Mouse (Mus musculus): ENCODE results near the gene Diras1. TPM values are rescaled to one million over a fixed set of nuclear protein-coding genes. Genes with fewer than 3 reads are reported as not detected.

The Diras1 gene
- total RNA-seq, 4 experiments from 2014 or later = 0.24 TPM; not detected in 3

- DNase-seq (ENCODE audit: low spot score in 2 of 2) = no peak
These were observed 53.1 kb downstream of the Diras1 start for GRCm38 (mm10) chr10:80972071-80972987.

DNA sequence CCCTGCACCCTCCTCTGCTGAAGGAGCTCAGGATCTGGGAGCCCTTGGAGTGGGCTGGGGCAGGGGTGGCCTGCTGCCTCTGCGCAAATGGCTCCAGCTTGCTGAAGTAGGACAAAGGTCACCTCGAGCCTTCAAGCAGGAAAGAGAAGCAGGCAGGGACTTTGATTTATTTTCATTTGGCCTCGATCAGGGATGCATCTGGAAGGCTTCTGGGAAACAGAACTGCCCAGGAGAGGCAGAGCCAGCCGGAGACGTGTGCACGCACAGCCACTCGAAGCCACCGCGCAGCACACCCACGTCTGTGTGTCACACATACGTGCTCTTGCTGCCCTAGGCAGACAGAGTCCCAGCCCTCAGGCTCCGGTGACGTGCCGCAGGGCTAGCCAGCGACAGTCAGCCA lies 53.9 kb downstream of the Diras1 start:
- no peak for DNase-seq (ENCODE audit: low spot score in 2 of 2)

DNA sequence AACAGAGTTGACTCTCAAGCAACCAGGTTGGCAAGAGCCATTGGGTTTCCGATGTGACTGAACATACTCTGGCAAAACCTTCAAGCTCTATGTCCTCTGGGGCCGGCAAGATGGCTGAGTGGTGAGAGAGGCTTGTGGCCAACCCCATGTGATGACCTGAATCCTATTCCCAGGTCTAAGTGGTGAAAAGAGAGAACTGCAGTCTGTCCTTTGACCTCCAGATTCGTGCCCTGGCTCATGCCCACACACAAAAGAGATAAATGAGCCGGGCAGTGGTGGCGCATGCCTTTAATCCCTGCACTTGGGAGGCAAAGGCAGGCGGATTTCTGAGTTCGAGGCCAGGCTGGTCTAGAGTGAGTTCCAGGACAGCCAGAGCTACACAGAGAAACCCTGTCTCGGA lies 55.3 kb downstream of the Diras1 start:
- DNase-seq (ENCODE audit: low spot score in 2 of 2) = no peak

Other genes with a start within 250 kb of the Diras1 start
- 10 to 100 TPM; 26.0 to 33.2 (median 29.9) TPM for gene Sf3a2, start 227.5 kb downstream of the Diras1 start, total RNA-seq (2022)
- 10 to 100 TPM; 24.2 to 34.4 (median 32.0) TPM for gene Plekhj1, start 227.0 kb downstream of the Diras1 start, total RNA-seq (2022)
- under 1 TPM in 3 of 4 experiments, not detected in 1; 0.22 to 0.40 (median 0.24) TPM for gene Amh, start 220.4 kb downstream of the Diras1 start, total RNA-seq (2022)
- 100 to 1,000 TPM; 455 to 508 (median 490) TPM for gene Jsrp1, start 212.2 kb downstream of the Diras1 start, total RNA-seq (2022)
- 1,000 to 10,000 TPM in 1 of 4 experiments, 100 to 1,000 TPM in 3; 735 to 1,031 (median 850) TPM for gene Oaz1, start 199.0 kb downstream of the Diras1 start, total RNA-seq (2022)
- 10 to 100 TPM in 3 of 4 experiments, 1 to 10 TPM in 1; 7.4 to 12.5 (median 10.4) TPM for gene Lingo3, start 181.6 kb downstream of the Diras1 start, total RNA-seq (2022)
- 10 to 100 TPM in 3 of 4 experiments, 1 to 10 TPM in 1; 6.2 to 19.0 (median 14.5) TPM for gene Lsm7, start 170.5 kb downstream of the Diras1 start, total RNA-seq (2022)
- gene Sppl2b, start 170.4 kb downstream of the Diras1 start, total RNA-seq (2022) = 10 to 100 TPM; 11.3 to 12.5 (median 11.7) TPM
- under 1 TPM in 1 of 4 experiments, not detected in 3; 0.13 TPM for gene Tmprss9, start 153.8 kb downstream of the Diras1 start, total RNA-seq (2022)
- 100 to 1,000 TPM; 119 to 143 (median 123) TPM for gene Timm13, start 124.7 kb downstream of the Diras1 start, total RNA-seq (2022)
- gene Lmnb2, start 107.4 kb downstream of the Diras1 start, total RNA-seq (2022) = 1 to 10 TPM; 2.1 to 4.0 (median 2.3) TPM
- 10 to 100 TPM in 3 of 4 experiments, 1 to 10 TPM in 1; 6.8 to 31.8 (median 26.9) TPM for gene Gadd45b, start 95.6 kb downstream of the Diras1 start, total RNA-seq (2022)
- gene Gng7, start 10.7 kb downstream of the Diras1 start, total RNA-seq (2022) = 1 to 10 TPM; 1.1 to 2.7 (median 1.7) TPM
- gene Slc39a3, start 11.8 kb upstream of the Diras1 start, total RNA-seq (2022) = 10 to 100 TPM; 12.9 to 15.3 (median 13.9) TPM
- gene Sgta, start 34.5 kb upstream of the Diras1 start, total RNA-seq (2022) = 100 to 1,000 TPM in 3 of 4 experiments, 10 to 100 TPM in 1; 99.1 to 108 (median 105) TPM
- gene Thop1, start 44.4 kb upstream of the Diras1 start, total RNA-seq (2022) = 10 to 100 TPM; 21.7 to 24.1 (median 22.9) TPM
- under 1 TPM in 1 of 4 experiments, not detected in 3; 0.44 TPM for gene Creb3l3, start 73.2 kb upstream of the Diras1 start, total RNA-seq (2022)
- gene Map2k2, start 80.3 kb upstream of the Diras1 start, total RNA-seq (2022) = 100 to 1,000 TPM; 197 to 233 (median 208) TPM
- gene Zbtb7a, start 109.6 kb upstream of the Diras1 start, total RNA-seq (2022) = 10 to 100 TPM; 24.8 to 28.9 (median 25.5) TPM
- gene Pias4, start 142.3 kb upstream of the Diras1 start, total RNA-seq (2022) = 10 to 100 TPM; 14.0 to 19.0 (median 16.2) TPM
- gene Eef2, start 151.0 kb upstream of the Diras1 start, total RNA-seq (2022) = 1,000 to 10,000 TPM; 1,293 to 1,550 (median 1,345) TPM
- gene Dapk3, start 157.3 kb upstream of the Diras1 start, total RNA-seq (2022) = 10 to 100 TPM; 25.2 to 31.5 (median 27.3) TPM
- not detected for gene 4930442H23Rik, start 158.2 kb upstream of the Diras1 start, total RNA-seq (2022)
- 100 to 1,000 TPM in 1 of 4 experiments, 10 to 100 TPM in 3; 15.3 to 106 (median 44.7) TPM for gene Nmrk2, start 176.4 kb upstream of the Diras1 start, total RNA-seq (2022)
- gene Atcay, start 205.2 kb upstream of the Diras1 start, total RNA-seq (2022) = not detected
- 1 to 10 TPM; 1.8 to 2.7 (median 2.1) TPM for gene Zfr2, start 207.5 kb upstream of the Diras1 start, total RNA-seq (2022)
- under 1 TPM in 2 of 4 experiments, not detected in 2; 0.31 TPM for gene Matk, start 227.3 kb upstream of the Diras1 start, total RNA-seq (2022)
- gene Mrpl54, start 241.3 kb upstream of the Diras1 start, total RNA-seq (2022) = 100 to 1,000 TPM in 3 of 4 experiments, 10 to 100 TPM in 1; 96.1 to 111 (median 102) TPM
- gene Apba3, start 241.3 kb upstream of the Diras1 start, total RNA-seq (2022) = 100 to 1,000 TPM in 2 of 4 experiments, 10 to 100 TPM in 2; 94.6 to 106 (median 98.8) TPM

All from gastrocnemius, adult 8-10 months (tissue).